Comparison of ENCODE assay signal across 9 mouse cellular contexts in the genomic region with DNA sequence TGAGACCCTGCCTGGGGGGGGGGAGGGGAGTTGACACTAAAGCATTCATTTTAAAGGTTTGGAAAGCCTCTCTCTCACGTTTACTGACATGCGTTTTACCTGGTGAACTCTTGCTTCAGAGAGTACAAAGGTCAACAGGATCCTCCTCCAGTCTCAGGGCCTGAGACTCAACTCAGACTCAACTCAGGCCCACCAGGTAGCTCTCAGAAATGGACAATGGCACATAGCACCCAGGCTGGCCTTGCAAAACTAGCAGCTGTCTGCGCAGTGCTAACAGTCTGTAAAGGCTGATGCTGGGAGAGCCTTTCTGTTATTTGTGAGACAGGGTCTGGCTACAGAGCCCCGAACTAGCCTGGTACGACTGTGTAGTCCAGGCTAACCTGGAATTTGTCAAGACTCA. TPM values are rescaled to one million over a fixed set of nuclear protein-coding genes. Genes with fewer than 3 reads are reported as not detected.
DNase-seq lines count a peak whose midpoint lies in the region; ATAC-seq lines count a peak whose summit lies in the region.
"Had no signal": no experiment of that assay in that cellular context is flagged by ENCODE, and none has a peak within 500 bp of the region (broad histone marks: within the 10 kb centered on the region; RNA-seq: fewer than 3 reads in every experiment).

No protein-coding gene starts in this region.

- H3K4me3 ChIP-seq in embryonic facial prominence, embryonic 13.5 days = peak overlapping the region; percentile 83
- peak overlapping the region; percentile 66 for H3K4me3 ChIP-seq in kidney, embryonic 16.5 days (ENCODE audit: low read length)
- H3K4me3 ChIP-seq in neural tube, embryonic 12.5 days = peak overlapping the region; percentile 62; the same call in 1 of the 2 replicates

- no peaks in the 10 kb centered on the region for H3K36me3 ChIP-seq in embryonic facial prominence, embryonic 13.5 days
- H3K36me3 ChIP-seq in kidney, embryonic 16.5 days (ENCODE audit: insufficient read depth, low read length) = no peaks in the 10 kb centered on the region
- no peaks in the 10 kb centered on the region for H3K36me3 ChIP-seq in neural tube, embryonic 12.5 days

- no peak for ATAC-seq in embryonic facial prominence, embryonic 13.5 days (ENCODE audit: insufficient number of reproducible peaks, insufficient read depth, low FRiP score, low TSS enrichment, low read depth)
- no peak for ATAC-seq in kidney, embryonic 16.5 days (ENCODE audit: low FRiP score, low TSS enrichment)
- no peak for ATAC-seq in neural tube, embryonic 12.5 days (ENCODE audit: low FRiP score, low read depth)

- H3K4me2 ChIP-seq in embryonic facial prominence, embryonic 13.5 days = peak overlapping the region; percentile 63
- peak overlapping the region; percentile 74 for H3K4me2 ChIP-seq in kidney, embryonic 16.5 days (replicated peaks; ENCODE audit: low read depth, low read length)
- peak overlapping the region; percentile 90 for H3K4me2 ChIP-seq in neural tube, embryonic 12.5 days (replicated peaks)

- peak overlapping the region; percentile 89 for H3K9ac ChIP-seq in embryonic facial prominence, embryonic 13.5 days
- H3K9ac ChIP-seq in kidney, embryonic 16.5 days (replicated peaks; ENCODE audit: low read length) = 0 out of 2 replicates have a peak overlapping the region, but pooled peaks have one; percentile 82
- no peak overlapping the region for H3K9ac ChIP-seq in neural tube, embryonic 12.5 days

- peaks cover 37% of the 10 kb centered on the region for H3K4me1 ChIP-seq in embryonic facial prominence, embryonic 13.5 days
- H3K4me1 ChIP-seq in kidney, embryonic 16.5 days (ENCODE audit: insufficient read depth, low read length) = peaks cover 46% of the 10 kb centered on the region
- peaks cover 23% of the 10 kb centered on the region for H3K4me1 ChIP-seq in neural tube, embryonic 12.5 days

- no peaks in the 10 kb centered on the region for H3K9me3 ChIP-seq in embryonic facial prominence, embryonic 13.5 days
- H3K9me3 ChIP-seq in kidney, embryonic 16.5 days (ENCODE audit: low read length) = no peaks in the 10 kb centered on the region
- no peaks in the 10 kb centered on the region for H3K9me3 ChIP-seq in neural tube, embryonic 12.5 days

- H3K27ac ChIP-seq in embryonic facial prominence, embryonic 13.5 days = no peak overlapping the region
- no peak overlapping the region for H3K27ac ChIP-seq in kidney, embryonic 16.5 days (ENCODE audit: low read length)
- H3K27ac ChIP-seq in neural tube, embryonic 12.5 days = no peak overlapping the region

- 54% methylated on average over 5 of the region's 5 CpGs for WGBS in embryonic facial prominence, embryonic 13.5 days
- WGBS in kidney, embryonic 16.5 days = 69% methylated on average over 5 of the region's 5 CpGs
- 63% methylated on average over 5 of the region's 5 CpGs for WGBS in neural tube, embryonic 12.5 days

- peak; percentile 51 for DNase-seq in kidney, adult 18-20 months
- no peak for DNase-seq in kidney, postnatal 10 days
- no peak for DNase-seq in testis, postnatal 10 days (ENCODE audit: low spot score)
- DNase-seq in adrenal gland, postnatal 36 days = no peak
- no peak for DNase-seq in lung, postnatal 36 days
- DNase-seq: thymus, postnatal 36 days had no signal

- H3K27me3 ChIP-seq in embryonic facial prominence, embryonic 13.5 days = no peaks in the 10 kb centered on the region
- H3K27me3 ChIP-seq in kidney, embryonic 16.5 days (ENCODE audit: insufficient read depth, low read length) = no peaks in the 10 kb centered on the region
- peaks cover 10% of the 10 kb centered on the region; the same call in 1 of the 2 replicates for H3K27me3 ChIP-seq in neural tube, embryonic 12.5 days (replicated peaks)

RNA-seq across cellular contexts. Expression of a gene that starts 1.3 kb away (rescaled TPM):
- 100.0 and 100 TPM in 2 replicates for polyA plus RNA-seq in embryonic facial prominence, embryonic 13.5 days (2015; fragmentation: Nextera tagmentation; extraction: Ambion mirVana)
- 115 and 117 TPM in 2 replicates for polyA plus RNA-seq in kidney, embryonic 16.5 days (2015; fragmentation: Nextera tagmentation; extraction: Ambion mirVana)
- polyA plus RNA-seq in neural tube, embryonic 12.5 days (2016; fragmentation: Nextera tagmentation; extraction: Ambion mirVana) = 84.2 and 85.6 TPM in 2 replicates
- total RNA-seq in adrenal gland, postnatal 36 days (2021) = 100 to 1,000 TPM; 147 to 366 TPM

RNA-seq across cellular contexts. Expression of a gene that starts 32.6 kb away (rescaled TPM):
- polyA plus RNA-seq in embryonic facial prominence, embryonic 13.5 days (2015; fragmentation: Nextera tagmentation; extraction: Ambion mirVana) = 0.41 and 0.47 TPM in 2 replicates
- 0.22 TPM in 2 replicates for polyA plus RNA-seq in kidney, embryonic 16.5 days (2015; fragmentation: Nextera tagmentation; extraction: Ambion mirVana)
- 4.1 and 5.5 TPM in 2 replicates for polyA plus RNA-seq in neural tube, embryonic 12.5 days (2016; fragmentation: Nextera tagmentation; extraction: Ambion mirVana)
- 1 to 10 TPM; 2.8 to 6.7 TPM for total RNA-seq in adrenal gland, postnatal 36 days (2021)
